ENCODE assay signal across 9 mouse cellular contexts in the genomic region with DNA sequence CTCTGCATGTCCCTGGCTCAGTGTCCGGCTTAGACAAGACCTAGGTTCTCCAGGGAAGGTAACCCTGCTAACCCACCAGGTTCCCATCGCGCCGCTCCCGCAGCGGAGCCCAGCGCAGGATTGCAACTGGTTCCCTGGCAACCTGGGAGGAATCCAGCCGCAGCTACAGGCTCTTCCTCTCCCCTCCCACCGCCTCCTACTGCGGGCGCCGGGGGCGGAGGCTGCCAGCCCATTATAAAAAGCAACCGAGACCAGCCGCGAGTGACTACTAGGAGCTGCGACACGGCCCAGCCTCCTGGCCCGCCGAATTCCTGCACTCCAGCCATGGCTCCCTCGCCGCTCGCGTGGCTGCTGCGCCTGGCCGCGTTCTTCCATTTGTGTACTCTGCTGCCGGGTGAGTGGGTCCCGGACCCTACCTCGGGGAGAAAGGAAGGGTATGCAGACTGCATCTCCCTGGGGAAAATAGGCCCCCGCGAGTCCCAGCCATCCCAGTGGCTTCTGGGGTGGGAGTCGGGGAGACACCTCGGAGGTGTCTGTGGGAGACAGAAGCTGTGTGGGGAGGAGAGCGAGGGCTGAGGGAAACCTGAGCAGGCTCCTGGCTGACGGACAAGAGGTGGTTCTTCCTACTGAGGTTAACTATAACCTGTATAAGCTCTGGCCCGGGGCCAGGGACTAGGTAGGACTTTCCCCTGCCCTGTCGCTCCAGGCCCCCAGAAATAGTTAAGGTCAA. TPM values are rescaled to one million over a fixed set of nuclear protein-coding genes. Genes with fewer than 3 reads are reported as not detected.
DNase-seq lines count a peak whose midpoint lies in the region; ATAC-seq and TF ChIP-seq lines count a peak whose summit lies in the region.
"Had no signal": no experiment of that assay in that cellular context is flagged by ENCODE, and none has a peak within 500 bp of the region (broad histone marks: within the 10 kb centered on the region; RNA-seq: fewer than 3 reads in every experiment).

A gene (plus strand): TSS at position 69 of the 730 bp plus-strand sequence.

- no peak for TF ChIP-seq CTCF in C2C12 (IDR thresholded peaks at IDR 0.05; ENCODE audit: control insufficient read depth, insufficient read depth, insufficient read length)
- no peak for TF ChIP-seq CTCF in heart, postnatal 0 days (IDR thresholded peaks at IDR 0.05; ENCODE audit: low read depth)

- TF ChIP-seq EP300 in heart, postnatal 0 days (IDR thresholded peaks at IDR 0.05; ENCODE audit: low read depth) = no peak

- peak within 1 kb of the TSS; percentile 52 for H3K9ac ChIP-seq in forebrain, embryonic 15.5 days (replicated peaks)
- peak within 1 kb of the TSS; percentile 45 for H3K9ac ChIP-seq in heart, postnatal 0 days (replicated peaks; ENCODE audit: low read depth, low read length)
- peak within 1 kb of the TSS; percentile 29; the same call in 1 of the 2 replicates for H3K9ac ChIP-seq in liver, embryonic 13.5 days
- H3K9ac ChIP-seq in neural tube, embryonic 14.5 days (replicated peaks; ENCODE audit: low read depth, low read length) = peak within 1 kb of the TSS; percentile 80

- H3K79me3 ChIP-seq in C2C12 (ENCODE audit: low read depth) = peaks cover 3% of the 10 kb centered on the region

- peak within 1 kb of the TSS; percentile 40 for H3K4me3 ChIP-seq in C2C12 (ENCODE audit: insufficient read depth, poor library complexity, severe bottlenecking)
- peak within 1 kb of the TSS; percentile 52 for H3K4me3 ChIP-seq in forebrain, embryonic 15.5 days
- H3K4me3 ChIP-seq in heart, postnatal 0 days (ENCODE audit: low read depth, low read length) = peak within 1 kb of the TSS; percentile 55
- H3K4me3 ChIP-seq in liver, embryonic 13.5 days (replicated peaks) = peak within 1 kb of the TSS; percentile 40
- peak within 1 kb of the TSS; percentile 56 for H3K4me3 ChIP-seq in neural tube, embryonic 14.5 days (ENCODE audit: low read depth, low read length)

- H3ac ChIP-seq in C2C12 (ENCODE audit: control insufficient read depth, insufficient read length, low read depth) = peak within 1 kb of the TSS; percentile 70

- H3K4me1 ChIP-seq in forebrain, embryonic 15.5 days = peaks cover 32% of the 10 kb centered on the region
- peaks cover 16% of the 10 kb centered on the region for H3K4me1 ChIP-seq in heart, postnatal 0 days (ENCODE audit: control insufficient read depth, insufficient read depth)
- H3K4me1 ChIP-seq in liver, embryonic 13.5 days (replicated peaks) = peaks cover 32% of the 10 kb centered on the region
- H3K4me1 ChIP-seq in neural tube, embryonic 14.5 days (ENCODE audit: control insufficient read depth, insufficient read depth, low read length) = peaks cover 11% of the 10 kb centered on the region; the same call in 1 of the 2 replicates

- peak within 1 kb of the TSS; percentile 39; the same call in 1 of the 2 replicates for H3K27ac ChIP-seq in forebrain, embryonic 15.5 days (replicated peaks)
- no peak within 1 kb of the TSS for H3K27ac ChIP-seq in heart, postnatal 0 days (ENCODE audit: low read depth)
- no peak within 1 kb of the TSS for H3K27ac ChIP-seq in liver, embryonic 13.5 days
- H3K27ac ChIP-seq in neural tube, embryonic 14.5 days (ENCODE audit: low read depth, low read length) = peak within 1 kb of the TSS; percentile 39; the same call in 1 of the 2 replicates

- no peaks in the 10 kb centered on the region for H3K9me3 ChIP-seq in forebrain, embryonic 15.5 days
- H3K9me3 ChIP-seq in heart, postnatal 0 days (replicated peaks; ENCODE audit: control insufficient read depth, low read length) = no peaks in the 10 kb centered on the region
- H3K9me3 ChIP-seq in liver, embryonic 13.5 days (replicated peaks) = no peaks in the 10 kb centered on the region
- H3K9me3 ChIP-seq in neural tube, embryonic 14.5 days (ENCODE audit: control insufficient read depth, low read length) = no peaks in the 10 kb centered on the region
- H3K9me3 ChIP-seq: G1E had no signal

- H3K4me2 ChIP-seq in forebrain, embryonic 15.5 days (replicated peaks) = peak within 1 kb of the TSS; percentile 71
- H3K4me2 ChIP-seq in heart, postnatal 0 days (ENCODE audit: low read depth, low read length) = peak within 1 kb of the TSS; percentile 87
- peak within 1 kb of the TSS; percentile 63 for H3K4me2 ChIP-seq in liver, embryonic 13.5 days
- H3K4me2 ChIP-seq in neural tube, embryonic 14.5 days (ENCODE audit: low read depth, low read length) = peak within 1 kb of the TSS; percentile 93

- H3K36me3 ChIP-seq in C2C12 (ENCODE audit: control insufficient read depth, insufficient read depth) = no peaks in the 10 kb centered on the region
- no peaks in the 10 kb centered on the region for H3K36me3 ChIP-seq in forebrain, embryonic 15.5 days
- no peaks in the 10 kb centered on the region for H3K36me3 ChIP-seq in heart, postnatal 0 days (replicated peaks; ENCODE audit: control insufficient read depth, insufficient read depth, low read length)
- no peaks in the 10 kb centered on the region for H3K36me3 ChIP-seq in liver, embryonic 13.5 days
- no peaks in the 10 kb centered on the region for H3K36me3 ChIP-seq in neural tube, embryonic 14.5 days (ENCODE audit: control insufficient read depth, insufficient read depth, low read length)
- H3K36me3 ChIP-seq: G1E had no signal

- peak; percentile 86 for DNase-seq in cerebellum, adult 11-12 months
- peak; percentile 53 for DNase-seq in heart, postnatal 0 days (ENCODE audit: low spot score)
- DNase-seq in kidney, postnatal 4 days = peak; percentile 82 to 89
- DNase-seq in liver, embryonic 13.5 days = no peak
- DNase-seq in urinary bladder, postnatal 10 days (ENCODE audit: low spot score) = peak; percentile 18

- no peaks in the 10 kb centered on the region for H3K27me3 ChIP-seq in C2C12 (ENCODE audit: control insufficient read depth, insufficient read depth, insufficient read length)
- no peaks in the 10 kb centered on the region; the same call in 1 of the 2 replicates for H3K27me3 ChIP-seq in forebrain, embryonic 15.5 days
- peaks cover 32% of the 10 kb centered on the region for H3K27me3 ChIP-seq in heart, postnatal 0 days (ENCODE audit: control insufficient read depth, insufficient read depth, low read length)
- peaks cover 92% of the 10 kb centered on the region for H3K27me3 ChIP-seq in liver, embryonic 13.5 days
- H3K27me3 ChIP-seq in neural tube, embryonic 14.5 days (ENCODE audit: control insufficient read depth, insufficient read depth, low read length) = no peaks in the 10 kb centered on the region

- H3K79me2 ChIP-seq in C2C12 (ENCODE audit: control insufficient read depth, insufficient read depth) = peaks cover 36% of the 10 kb centered on the region

- peak; percentile 71 for ATAC-seq in forebrain, embryonic 15.5 days (replicated peaks)
- peak; percentile 86 for ATAC-seq in heart, postnatal 0 days (ENCODE audit: insufficient read depth, low read depth)
- ATAC-seq in liver, embryonic 13.5 days (ENCODE audit: low read depth) = no peak
- peak; percentile 86 for ATAC-seq in neural tube, embryonic 14.5 days (ENCODE audit: low read depth)

- under 1% methylated on average over 38 of the region's 38 CpGs for WGBS in forebrain, embryonic 15.5 days
- under 1% methylated on average over 36 of the region's 38 CpGs for WGBS in heart, postnatal 0 days
- WGBS in liver, embryonic 13.5 days (ENCODE audit: insufficient replicate concordance) = 2% methylated on average over 38 of the region's 38 CpGs
- WGBS in neural tube, embryonic 14.5 days = under 1% methylated on average over 38 of the region's 38 CpGs

TF ChIP-seq in C2C12, 6 proteins besides CTCF, POLR2A, EP300 and RAD21:
- no peak for TF ChIP-seq CEBPB (IDR thresholded peaks at IDR 0.05; ENCODE audit: low read depth)
- TF ChIP-seq MAX (IDR thresholded peaks at IDR 0.05) = peak; percentile 21
- TF ChIP-seq MYOG (IDR thresholded peaks at IDR 0.05; ENCODE audit: control insufficient read depth, extremely low read depth, insufficient read length) = no peak
- TF ChIP-seq FOSL1 (IDR thresholded peaks at IDR 0.05; ENCODE audit: insufficient read depth, low read length, poor library complexity, severe bottlenecking) = no peak

RNA-seq across cellular contexts. Expression of the gene that starts here (rescaled TPM):
- 12.5 TPM for polyA plus RNA-seq in C2C12 (2012; fragmentation: generic; extraction: Trizol)
- polyA plus RNA-seq in forebrain, embryonic 15.5 days (2015; fragmentation: Nextera tagmentation; extraction: Ambion mirVana) = 15.2 and 17.3 TPM in 2 replicates
- 2.3 and 6.2 TPM in 2 replicates for total RNA-seq in heart, postnatal 0 days (2014; rRNA removed; ENCODE audit: low replicate concordance)
- polyA plus RNA-seq in heart, postnatal 0 days (2015; fragmentation: Nextera tagmentation; extraction: Ambion mirVana) = 3.3 and 4.1 TPM in 2 replicates
- polyA plus RNA-seq in liver, embryonic 13.5 days (2015; fragmentation: Nextera tagmentation; extraction: Ambion mirVana) = 0.39 and 0.40 TPM in 2 replicates
- polyA plus RNA-seq in neural tube, embryonic 14.5 days (2014; fragmentation: Nextera tagmentation; extraction: Ambion mirVana) = 25.8 and 41.6 TPM in 2 replicates
- polyA plus RNA-seq: G1E had no signal

Comparison
In these comparisons a context has a peak if more than half of its experiments do, and no peak if none do; other contexts are left out.
1. H3K27ac ChIP-seq: peak in forebrain, embryonic 15.5 days (single experiment) and neural tube, embryonic 14.5 days (single experiment); none in heart, postnatal 0 days (single experiment) and liver, embryonic 13.5 days (single experiment).
2. H3K9ac ChIP-seq: peak in every context shown above with its lines; median percentile 80 in neural tube, embryonic 14.5 days; 52 in forebrain, embryonic 15.5 days; 45 in heart, postnatal 0 days; 29 in liver, embryonic 13.5 days.
3. Peak in every context shown above with its lines, with median percentiles within 50 percentile points of each other: H3K4me3 ChIP-seq and H3K4me2 ChIP-seq.